Mouse (Mus musculus) midbrain, embryonic 14.5 days (tissue): Measurements from ENCODE around the gene Srp9. TPM values are rescaled to one million over a fixed set of nuclear protein-coding genes. Genes with fewer than 3 reads are reported as not detected.

Source experiments
- ATAC-seq: fragments of 200-750 bp; cut with Nextera tagmentation; 2 replicates; pipeline ENCODE4 v1.8.0; 2017; ENCODE audit warnings: moderate number of reproducible peaks, moderate library complexity; ENCODE audit not compliant: low FRiP score, low TSS enrichment
- DNase-seq: peaks from one replicate; pipeline ENCODE4 v3.0.0-alpha.2; 2015
- H3K27ac ChIP-seq: fragments of 300-500 bp; sonication (generic); replicated peaks from 2 replicates; pipeline ENCODE4 v1.5.1; 2014; ENCODE audit warnings: mild to moderate bottlenecking, low read depth, low read length, moderate library complexity
- H3K27me3 ChIP-seq: fragments of 300-500 bp; sonication (generic); 2 replicates; pipeline ENCODE4 v1.6.1; 2014; ENCODE audit warnings: low read length, control low read depth, mixed read lengths; ENCODE audit not compliant: control insufficient read depth, insufficient read depth
- H3K36me3 ChIP-seq: fragments of 300-500 bp; sonication (generic); 2 replicates; pipeline ENCODE4 v1.6.1; 2014; ENCODE audit warnings: low read length, control low read depth; ENCODE audit not compliant: control insufficient read depth, insufficient read depth
- H3K4me1 ChIP-seq: fragments of 300-500 bp; sonication (generic); 2 replicates; pipeline ENCODE4 v1.6.1; 2014; ENCODE audit warnings: mild to moderate bottlenecking, antibody characterized with exemption, low read length, control low read depth; ENCODE audit not compliant: control insufficient read depth, insufficient read depth
- H3K4me2 ChIP-seq: fragments of 300-500 bp; sonication (generic); 2 replicates; pipeline ENCODE4 v1.6.1; 2014; ENCODE audit warnings: mild to moderate bottlenecking, low read length, moderate library complexity
- H3K4me3 ChIP-seq: fragments of 300-500 bp; sonication (generic); replicated peaks from 2 replicates; pipeline ENCODE4 v1.5.1; 2014; ENCODE audit warnings: low read depth, low read length
- H3K9ac ChIP-seq: fragments of 300-500 bp; sonication (generic); replicated peaks from 2 replicates; pipeline ENCODE4 v1.6.1; 2014; ENCODE audit warnings: mild to moderate bottlenecking, low read length, moderate library complexity
- H3K9me3 ChIP-seq: fragments of 300-500 bp; sonication (generic); 2 replicates; pipeline ENCODE4 v1.6.1; 2016; ENCODE audit warnings: low read length, control low read depth, mixed read lengths; ENCODE audit not compliant: control insufficient read depth
- WGBS: fragments of 180-500 bp; shearing (Covaris S2); extraction: QIAGEN DNeasy Blood & Tissue Kit; methylation state at CpG from one replicate; pipeline ENCODE4 v1.1.7; 2014; 5-methylcytosine and 5-hydroxymethylcytosine counted together
- polyA plus RNA-seq: library from polyadenylated mRNA; unstranded; fragments of >200 nt; fragmentation: Nextera tagmentation; extraction: Ambion mirVana; gene quantifications from 2 replicates; pipeline ENCODE4 v1.2.1, GENCODE M21; 2014

The Srp9 gene
- polyA plus RNA-seq, 1 experiment from 2014 or later = 151 TPM

- WGBS = 59% methylated on average over 3 of the region's 3 CpGs
These were observed 24.1 kb upstream of the Srp9 start for GRCm38 (mm10) chr1:182100403-182100802.

GRCm38 (mm10) chr1:182101468-182101867 is 23.1 kb upstream of the Srp9 start:
- H3K9ac ChIP-seq = no peak overlapping the region
- H3K27me3 ChIP-seq = no peaks in the 10 kb centered on the region
- H3K9me3 ChIP-seq = no peaks in the 10 kb centered on the region
- no peaks in the 10 kb centered on the region; the same call in 1 of the 2 replicates for H3K4me1 ChIP-seq
- no peak overlapping the region for H3K4me2 ChIP-seq
- no peak overlapping the region for H3K4me3 ChIP-seq
- DNase-seq (no peak), ATAC-seq (no peak)
- WGBS = 74% methylated on average over 4 of the region's 4 CpGs
- no peak overlapping the region for H3K27ac ChIP-seq
- no peaks in the 10 kb centered on the region for H3K36me3 ChIP-seq

More at GRCm38 (mm10) chr1:182100403-182100802, 24.1 kb upstream of the Srp9 start:
- no peak overlapping the region for H3K27ac ChIP-seq
- H3K4me3 ChIP-seq = no peak overlapping the region
- ATAC-seq (no peak), DNase-seq (no peak)
- H3K9me3 ChIP-seq = no peaks in the 10 kb centered on the region
- no peaks in the 10 kb centered on the region for H3K27me3 ChIP-seq
- no peak overlapping the region for H3K4me2 ChIP-seq
- H3K4me1 ChIP-seq = peaks cover 2% of the 10 kb centered on the region; the same call in 1 of the 2 replicates
- no peaks in the 10 kb centered on the region for H3K36me3 ChIP-seq
- H3K9ac ChIP-seq = no peak overlapping the region

GRCm38 (mm10) chr1:182102706-182103105 is 21.8 kb upstream of the Srp9 start:
- no peak overlapping the region for H3K4me2 ChIP-seq
- no peak overlapping the region for H3K27ac ChIP-seq
- H3K9me3 ChIP-seq = no peaks in the 10 kb centered on the region
- DNase-seq (no peak), ATAC-seq (no peak)
- no peak overlapping the region for H3K9ac ChIP-seq
- no peaks in the 10 kb centered on the region; the same call in 1 of the 2 replicates for H3K4me1 ChIP-seq
- no peaks in the 10 kb centered on the region for H3K36me3 ChIP-seq
- H3K4me3 ChIP-seq = no peak overlapping the region
- H3K27me3 ChIP-seq = no peaks in the 10 kb centered on the region

DNA sequence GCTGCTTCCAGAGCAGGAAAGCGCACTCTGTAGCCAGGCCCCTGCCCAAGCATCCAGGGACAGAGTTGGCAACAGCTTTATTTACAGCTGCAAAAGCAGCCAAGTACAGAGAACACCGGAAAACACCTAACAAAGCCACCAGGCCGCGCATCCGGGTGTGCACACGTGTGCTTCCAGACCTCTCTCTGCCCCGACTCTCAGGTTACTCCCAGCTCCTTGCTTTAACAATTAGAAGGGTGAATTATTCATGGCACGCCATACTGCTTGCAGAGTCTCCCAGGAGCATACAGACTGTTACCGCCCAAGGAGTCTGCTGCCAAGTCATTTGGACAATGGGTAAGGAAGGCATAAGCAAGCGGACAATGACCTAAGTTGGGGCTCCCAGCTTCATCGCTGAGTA is 21.1 kb upstream of the Srp9 start:
- Histone ChIP-seq H3K4me2 (no peak overlapping the region), H3K36me3 (no peaks in the 10 kb centered on the region), H3K4me1 (no peaks in the 10 kb centered on the region; the same call in 1 of the 2 replicates), H3K27ac (no peak overlapping the region), H3K27me3 (no peaks in the 10 kb centered on the region), H3K9me3 (no peaks in the 10 kb centered on the region), H3K9ac (no peak overlapping the region), H3K4me3 (no peak overlapping the region)
- DNase-seq = no peak
- ATAC-seq = no peak
- WGBS = 65% methylated on average over 11 of the region's 11 CpGs

DNA sequence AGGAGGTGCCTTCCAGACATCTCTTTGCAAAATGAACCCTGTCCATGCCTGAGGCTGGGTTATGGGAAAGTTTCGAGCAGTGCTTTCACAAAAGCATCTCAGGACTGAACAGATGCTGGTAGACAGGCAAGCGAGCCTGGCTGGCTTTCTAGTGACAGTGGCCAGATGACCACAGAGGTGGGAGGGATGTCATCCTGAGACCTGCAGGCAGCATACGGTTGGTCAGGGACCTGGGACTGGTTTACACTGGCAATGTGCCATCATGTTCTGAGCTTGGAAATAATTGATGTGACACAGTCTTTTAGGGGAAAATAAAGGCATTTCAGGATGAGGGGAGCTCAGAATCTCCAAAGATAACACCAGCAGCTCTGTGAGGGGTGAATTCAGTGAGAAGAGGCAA is 19.5 kb upstream of the Srp9 start:
- 42% methylated on average over 3 of the region's 3 CpGs for WGBS
- ATAC-seq = no peak
- DNase-seq = no peak

GRCm38 (mm10) chr1:182107251-182107650 is 17.3 kb upstream of the Srp9 start:
- Histone ChIP-seq H3K9me3 (no peaks in the 10 kb centered on the region), H3K4me3 (no peak overlapping the region), H3K4me1 (no peaks in the 10 kb centered on the region; the same call in 1 of the 2 replicates), H3K27ac (no peak overlapping the region), H3K9ac (no peak overlapping the region), H3K27me3 (no peaks in the 10 kb centered on the region), H3K4me2 (no peak overlapping the region), H3K36me3 (no peaks in the 10 kb centered on the region)
- no peak for DNase-seq
- 85% methylated on average over 9 of the region's 9 CpGs for WGBS
- ATAC-seq = no peak

More for the DNA sequence above, 19.5 kb upstream of the Srp9 start:
- H3K27ac ChIP-seq = no peak overlapping the region
- no peak overlapping the region for H3K9ac ChIP-seq
- no peaks in the 10 kb centered on the region; the same call in 1 of the 2 replicates for H3K4me1 ChIP-seq
- no peaks in the 10 kb centered on the region for H3K27me3 ChIP-seq
- no peak overlapping the region for H3K4me3 ChIP-seq
- no peaks in the 10 kb centered on the region for H3K36me3 ChIP-seq
- H3K9me3 ChIP-seq = no peaks in the 10 kb centered on the region
- no peak overlapping the region for H3K4me2 ChIP-seq

- WGBS = 83% methylated on average over 13 of the region's 13 CpGs
- ATAC-seq = no peak
These were observed 16.0 kb upstream of the Srp9 start for GRCm38 (mm10) chr1:182108397-182109099.

DNA sequence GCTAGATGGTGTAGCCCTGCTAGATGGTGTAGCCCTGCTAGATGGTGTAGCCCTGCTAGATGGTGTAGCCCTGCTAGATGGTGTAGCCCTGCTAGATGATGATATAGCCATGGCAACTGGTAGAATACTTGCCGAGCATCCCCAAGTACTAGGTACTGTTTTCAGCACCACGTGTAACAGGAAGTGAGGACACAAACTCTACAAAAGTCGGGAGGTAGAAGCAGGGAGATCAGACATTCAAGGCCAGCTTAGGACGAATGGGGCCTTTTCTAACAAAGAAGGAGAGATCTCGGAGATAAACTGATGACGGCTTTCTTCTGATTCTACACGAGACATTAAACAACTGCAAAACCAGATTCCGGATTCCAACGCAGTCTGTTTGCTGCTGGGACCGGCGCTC is 14.4 kb upstream of the Srp9 start:
- no peaks in the 10 kb centered on the region for H3K27me3 ChIP-seq
- H3K4me1 ChIP-seq = no peaks in the 10 kb centered on the region; the same call in 1 of the 2 replicates
- DNase-seq (no peak), ATAC-seq (no peak)
- no peak overlapping the region for H3K9ac ChIP-seq
- H3K36me3 ChIP-seq = no peaks in the 10 kb centered on the region
- no peak overlapping the region for H3K4me2 ChIP-seq
- no peak overlapping the region for H3K27ac ChIP-seq
- H3K4me3 ChIP-seq = no peak overlapping the region
- WGBS = 84% methylated on average over 11 of the region's 11 CpGs
- H3K9me3 ChIP-seq = no peaks in the 10 kb centered on the region

More at GRCm38 (mm10) chr1:182108397-182109099, 16.0 kb upstream of the Srp9 start:
- Histone ChIP-seq H3K9me3 (no peaks in the 10 kb centered on the region), H3K4me2 (no peak overlapping the region), H3K36me3 (no peaks in the 10 kb centered on the region), H3K9ac (no peak overlapping the region), H3K4me3 (no peak overlapping the region), H3K27ac (no peak overlapping the region), H3K4me1 (no peaks in the 10 kb centered on the region; the same call in 1 of the 2 replicates), H3K27me3 (no peaks in the 10 kb centered on the region)
- no peak for DNase-seq

DNA sequence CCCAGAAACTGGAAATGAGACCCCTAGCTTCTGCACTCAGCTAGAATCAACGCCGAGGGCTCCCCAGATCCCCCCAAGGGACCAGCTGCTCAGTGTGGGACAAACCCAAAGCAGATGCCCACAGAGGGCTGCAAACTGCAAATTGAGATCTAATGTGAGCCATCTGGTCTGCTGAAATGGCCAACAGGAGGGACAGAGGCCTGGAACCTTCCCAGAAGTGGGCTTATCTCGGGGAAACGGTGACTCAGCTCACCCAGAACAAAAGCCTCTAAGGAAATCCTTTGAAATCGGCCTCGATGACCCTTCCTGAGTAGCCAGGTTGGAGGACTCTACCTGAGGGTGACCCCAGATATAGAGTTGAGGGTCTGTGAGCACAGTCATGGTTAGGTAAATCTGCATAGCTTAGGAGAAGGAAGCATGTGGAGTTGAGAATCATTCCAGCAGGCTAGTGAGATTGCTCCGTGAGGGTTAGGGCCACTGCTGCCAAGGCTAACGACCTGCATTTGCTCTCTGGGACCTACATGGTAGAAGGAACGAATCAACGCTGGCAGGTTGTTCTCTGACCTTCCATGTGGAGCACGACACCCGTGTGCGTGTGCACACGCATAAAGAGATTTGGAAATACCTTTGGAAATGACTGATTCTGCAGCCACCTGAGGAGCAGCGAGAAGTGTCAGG is 13.7 kb upstream of the Srp9 start:
- Histone ChIP-seq H3K27me3 (no peaks in the 10 kb centered on the region), H3K9me3 (no peaks in the 10 kb centered on the region), H3K4me1 (no peaks in the 10 kb centered on the region), H3K4me2 (no peak overlapping the region), H3K4me3 (no peak overlapping the region), H3K36me3 (no peaks in the 10 kb centered on the region), H3K9ac (no peak overlapping the region), H3K27ac (no peak overlapping the region)
- WGBS = 77% methylated on average over 15 of the region's 15 CpGs
- ATAC-seq (no peak), DNase-seq (no peak)
